Mouse (Mus musculus) cerebellum, adult 8-10 months (tissue): ENCODE measurements around the gene Pcare.

Experiments
- DNase-seq: peaks from one replicate; pipeline ENCODE4 v3.0.0; 2022

Gene Pcare

DNA sequence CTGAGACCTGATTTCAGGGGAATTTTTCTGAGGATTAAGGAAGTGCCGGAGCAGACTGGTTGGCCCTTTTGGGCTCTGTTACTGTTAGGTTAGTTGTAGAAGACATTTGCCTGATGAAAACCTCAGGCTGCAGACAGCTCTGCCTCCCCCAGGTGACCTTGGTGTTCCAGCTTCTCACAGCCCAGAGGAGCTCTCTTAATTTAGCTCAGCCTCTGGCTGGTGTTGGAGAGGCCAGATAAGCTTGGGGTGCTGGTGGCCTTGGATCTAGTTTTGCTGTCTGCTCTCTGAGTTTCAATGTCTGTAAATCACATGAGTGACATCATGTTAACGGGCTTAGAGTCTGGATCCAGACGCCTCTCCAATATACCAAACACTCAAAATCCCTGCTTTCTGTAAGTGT, 31.7 kb downstream of the Pcare start:
- DNase-seq = no peak

GRCm38 (mm10) chr17:71720434-71720833, 32.3 kb downstream of the Pcare start:
- DNase-seq = peak; percentile 53

- no peak for DNase-seq
Observed at GRCm38 (mm10) chr17:71717881-71718625, 34.6 kb downstream of the Pcare start.

DNA sequence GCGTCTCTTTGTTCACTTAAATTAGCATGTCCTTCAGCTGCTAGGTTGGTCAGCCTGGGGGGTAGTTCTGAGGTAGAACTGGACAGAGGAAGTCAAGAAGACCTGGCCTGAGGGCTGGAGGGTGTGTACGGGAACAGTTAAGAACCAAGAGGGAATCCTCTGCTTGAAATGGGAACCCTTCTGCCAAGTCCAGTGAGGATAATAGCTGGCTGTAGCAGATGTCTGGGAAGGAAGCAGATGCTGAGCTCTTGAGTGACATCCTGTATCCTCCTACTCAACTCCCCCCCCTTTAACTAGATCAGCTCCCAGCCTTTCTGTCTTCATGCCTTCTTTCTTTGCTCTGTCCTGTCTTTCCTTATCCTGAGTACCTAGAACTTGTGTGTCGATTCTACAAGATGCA, 37.7 kb downstream of the Pcare start:
- no peak for DNase-seq

GRCm38 (mm10) chr17:71712279-71712678, 40.4 kb downstream of the Pcare start:
- no peak for DNase-seq

DNA sequence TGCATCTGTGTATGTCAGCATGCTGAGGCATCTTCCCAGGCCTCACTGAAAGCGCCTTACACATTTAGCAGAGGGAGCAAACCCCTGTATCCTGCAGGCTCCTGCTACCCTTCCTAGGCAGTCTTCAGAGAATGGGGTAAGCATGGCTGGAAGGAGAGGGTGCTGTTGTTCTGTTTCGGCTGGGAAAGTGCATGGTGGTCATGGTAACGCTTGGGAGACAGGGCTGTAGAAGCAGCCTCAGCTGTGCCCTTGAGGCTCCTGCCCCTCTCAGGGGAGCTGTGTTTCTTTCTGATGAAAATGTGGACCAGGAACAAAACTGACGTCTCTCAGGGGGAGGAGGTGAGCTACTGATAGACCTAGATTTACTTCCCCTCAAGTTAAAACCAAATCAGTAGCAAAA, 45.0 kb downstream of the Pcare start:
- no peak for DNase-seq

- no peak for DNase-seq
Observed at GRCm38 (mm10) chr17:71705550-71706480, 46.9 kb downstream of the Pcare start.

- DNase-seq = no peak
Observed at GRCm38 (mm10) chr17:71705113-71705512, 47.6 kb downstream of the Pcare start.

GRCm38 (mm10) chr17:71698619-71698956, 54.1 kb downstream of the Pcare start:
- DNase-seq = no peak

GRCm38 (mm10) chr17:71697896-71698618, 54.6 kb downstream of the Pcare start:
- no peak for DNase-seq

DNA sequence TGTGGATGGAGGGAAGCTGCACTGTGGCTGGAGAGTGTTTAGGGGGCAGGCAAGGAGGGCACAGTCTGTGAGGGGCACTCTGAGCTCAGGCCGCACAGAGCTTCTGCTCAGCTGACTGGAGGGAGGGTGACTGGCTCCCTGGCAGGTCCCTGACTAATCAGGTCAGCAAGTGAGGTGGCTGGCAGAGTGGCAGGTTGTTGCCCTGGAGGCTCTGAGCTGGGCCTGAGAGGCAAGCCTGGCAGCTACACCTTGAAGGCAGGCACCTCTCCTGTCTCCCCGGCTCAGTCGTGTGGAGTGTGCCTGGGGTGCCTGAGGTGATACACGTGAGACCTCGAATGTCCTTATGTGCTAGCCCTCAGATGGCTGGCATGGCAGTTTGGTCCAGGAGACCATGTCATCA, 56.3 kb downstream of the Pcare start:
- no peak for DNase-seq

DNA sequence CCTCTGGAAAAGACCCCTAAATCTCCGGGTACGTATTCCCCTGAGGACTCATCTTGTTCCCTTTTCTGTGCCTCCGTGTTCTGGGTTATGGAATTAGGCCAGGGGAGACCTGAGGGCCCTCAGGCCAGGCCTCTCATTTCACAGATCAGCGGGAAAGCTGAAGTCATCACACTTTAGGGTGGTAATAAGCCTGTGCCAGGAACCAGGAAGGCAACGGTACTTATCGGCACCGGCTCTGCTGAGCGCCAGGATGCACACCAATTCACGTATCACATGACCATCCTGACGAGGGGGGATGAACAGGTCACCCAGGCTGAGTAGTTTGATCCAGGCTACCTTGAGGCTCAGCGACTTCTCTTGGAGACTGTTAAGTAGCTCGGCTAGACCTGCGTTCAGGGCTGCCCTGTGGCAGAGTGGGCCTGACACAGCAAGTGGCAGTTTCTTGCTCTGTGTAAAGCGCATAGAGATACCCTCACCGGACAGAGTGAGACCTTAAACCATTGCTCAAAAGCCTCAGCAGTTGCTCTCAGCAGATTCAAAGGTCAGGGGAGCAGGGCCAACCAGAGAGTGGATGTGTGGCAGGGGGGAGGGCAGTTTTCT, 56.9 kb downstream of the Pcare start:
- DNase-seq = no peak

DNA sequence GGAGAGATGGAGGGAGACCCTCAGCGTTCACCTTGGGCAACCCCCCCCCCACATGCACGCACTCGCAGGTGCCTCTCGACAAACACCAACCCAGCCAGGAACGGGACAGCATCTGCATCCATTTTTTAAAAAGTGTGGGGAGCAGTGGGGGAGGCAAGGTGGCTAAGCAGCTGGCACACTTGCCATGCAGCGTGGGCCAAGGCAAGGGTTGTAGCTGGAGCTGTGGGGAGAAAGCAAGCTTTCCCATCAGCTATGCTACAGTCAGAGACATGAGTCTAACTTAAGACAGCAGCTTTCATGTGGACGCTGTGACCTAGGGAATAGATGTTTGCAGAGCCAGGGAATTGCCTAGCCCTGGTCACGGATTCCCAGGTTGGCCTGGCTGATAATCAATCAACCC, 57.5 kb downstream of the Pcare start:
- no peak for DNase-seq

GRCm38 (mm10) chr17:71693780-71694179, 58.9 kb downstream of the Pcare start:
- no peak for DNase-seq
